Mouse (Mus musculus) inflammation-experienced regulatory T-cells, adult 6 months (primary cell): ENCODE data around the gene Sin3a. TPM values are rescaled to one million over a fixed set of nuclear protein-coding genes. Genes with fewer than 3 reads are reported as not detected.

Experiments used
- ATAC-seq: one replicate; pipeline ENCODE4 v1.8.0; 2017
- polyA plus RNA-seq, 3 experiments: library from polyadenylated mRNA; unstranded; fragments of 100-300 nt; shearing (Covaris generic); gene quantifications; one replicate each; pipeline ENCODE4 v1.2.1; 2017

Gene Sin3a
- polyA plus RNA-seq, 3 experiments from 2014 or later: 28.8 to 50.7 (median 38.9) TPM

DNA sequence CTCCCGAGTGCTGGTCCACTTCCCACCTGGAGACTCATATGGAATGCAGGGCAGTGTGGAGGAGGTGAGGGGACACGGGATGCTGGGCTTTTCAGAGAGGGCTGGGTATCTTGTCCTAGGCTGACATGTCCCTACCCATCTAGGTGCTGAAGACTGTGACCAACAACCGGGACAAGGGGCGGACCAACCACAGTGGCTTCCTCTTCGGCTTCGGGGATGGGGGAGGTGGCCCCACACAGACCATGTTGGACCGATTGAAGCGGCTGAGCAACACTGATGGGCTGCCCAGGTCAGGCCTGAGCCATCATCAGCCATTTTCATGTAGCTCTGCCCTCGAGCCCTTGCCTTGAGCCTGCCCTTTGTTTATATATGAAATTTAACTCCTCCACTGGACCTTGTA is 65.9 kb downstream of the Sin3a start:
- ATAC-seq: no peak

DNA sequence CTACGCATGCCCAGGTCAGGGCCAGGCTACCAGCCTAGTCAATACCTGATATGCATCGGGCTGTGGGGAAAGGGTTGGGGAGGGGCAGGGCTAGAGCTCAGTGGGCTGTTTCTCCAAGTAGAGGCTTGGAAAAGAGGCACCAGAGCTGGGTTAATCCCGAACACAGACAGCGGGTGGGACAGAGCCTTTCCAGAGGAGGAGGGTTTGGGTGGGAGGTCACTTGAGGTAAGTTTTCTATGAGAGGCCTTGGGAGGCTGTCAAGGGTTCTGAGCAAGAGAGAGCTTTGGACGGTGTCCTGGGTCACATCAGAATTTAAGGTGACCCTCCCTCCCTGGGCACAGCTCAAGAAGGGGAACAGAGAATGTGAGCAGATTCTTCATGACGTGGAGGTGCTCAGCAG is 66.7 kb downstream of the Sin3a start:
- ATAC-seq: no peak

DNA sequence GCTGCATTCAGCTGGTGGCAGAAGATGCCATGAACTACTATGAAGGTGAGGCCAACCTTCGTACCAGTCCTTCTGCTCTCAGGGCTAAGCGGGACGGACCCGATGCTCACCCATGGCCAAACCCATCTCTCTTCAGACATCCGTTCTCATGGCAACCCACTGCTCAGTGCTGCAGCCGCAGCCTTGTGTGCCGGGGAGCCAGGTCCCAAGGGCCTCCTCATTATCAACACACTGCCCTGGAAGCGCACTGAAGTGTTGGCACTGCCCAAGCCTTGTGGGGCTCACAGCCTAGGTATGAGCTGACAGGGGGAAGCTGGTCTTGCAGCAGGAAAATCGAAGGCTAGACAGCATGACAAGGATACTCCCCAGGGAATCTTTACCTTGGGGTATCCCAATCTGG is 67.3 kb downstream of the Sin3a start:
- no peak for ATAC-seq

DNA sequence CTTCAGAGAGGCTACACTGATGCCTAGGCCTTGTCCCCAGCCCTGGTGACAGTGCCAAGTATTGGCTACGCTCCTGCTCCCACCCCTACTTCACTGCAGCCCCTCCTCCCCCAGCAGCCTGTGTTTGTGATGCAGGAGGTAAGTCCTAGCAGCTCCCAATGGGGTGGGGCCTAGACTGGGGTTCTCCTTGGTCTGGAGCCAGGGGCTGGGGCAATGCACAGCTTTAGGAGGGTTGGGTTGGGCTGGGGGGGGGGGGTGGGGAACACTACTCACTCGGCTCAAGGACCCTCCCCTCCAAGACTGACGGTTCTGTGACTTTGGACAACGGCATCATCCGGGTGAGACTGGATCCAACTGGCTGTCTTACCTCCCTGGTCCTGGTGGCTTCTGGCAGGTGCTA is 67.7 kb downstream of the Sin3a start:
- no peak for ATAC-seq

DNA sequence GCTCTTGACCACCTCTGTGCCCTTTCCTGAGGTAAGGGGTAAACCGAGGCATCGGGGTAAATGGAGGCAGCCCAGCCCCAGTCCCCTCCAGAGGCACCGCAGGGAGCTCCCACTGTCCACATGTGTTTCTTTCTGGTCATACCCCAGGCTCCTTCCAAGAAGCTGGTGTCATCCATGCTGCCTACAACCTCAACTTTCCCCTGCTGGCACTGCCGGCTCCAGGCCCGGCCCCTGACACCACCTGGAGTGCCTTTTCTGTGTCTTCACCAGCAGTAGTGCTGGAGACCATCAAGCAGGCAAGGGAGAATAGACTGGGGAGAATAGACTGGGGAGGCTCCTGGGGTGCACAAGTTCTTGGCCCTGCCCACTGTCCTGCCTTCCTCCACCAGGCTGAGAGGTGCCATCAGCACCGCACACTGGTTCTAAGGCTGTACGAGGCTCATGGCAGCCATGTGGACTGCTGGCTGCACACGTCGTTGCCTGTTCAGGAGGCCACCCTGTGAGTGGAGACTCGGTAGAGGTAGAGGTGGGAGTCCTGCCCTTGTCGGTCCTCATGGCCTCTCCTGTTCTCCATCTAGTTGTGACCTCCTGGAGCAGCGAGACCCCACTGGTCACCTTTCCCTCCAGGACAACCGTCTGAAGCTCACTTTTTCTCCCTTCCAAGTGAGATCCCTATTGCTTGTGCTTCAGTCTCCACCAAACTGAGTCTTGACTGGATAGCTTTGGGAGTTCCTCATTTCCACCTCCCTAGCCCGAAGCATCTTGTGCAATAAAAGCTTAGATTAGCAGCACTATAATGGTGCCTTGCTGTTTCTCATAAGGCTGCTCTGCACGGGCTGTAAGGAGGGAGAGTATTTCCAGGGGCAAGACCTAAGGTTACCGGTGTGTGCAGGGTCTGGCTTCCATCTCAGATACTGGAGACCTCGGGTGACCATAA is 69.8 kb downstream of the Sin3a start:
- ATAC-seq: no peak

DNA sequence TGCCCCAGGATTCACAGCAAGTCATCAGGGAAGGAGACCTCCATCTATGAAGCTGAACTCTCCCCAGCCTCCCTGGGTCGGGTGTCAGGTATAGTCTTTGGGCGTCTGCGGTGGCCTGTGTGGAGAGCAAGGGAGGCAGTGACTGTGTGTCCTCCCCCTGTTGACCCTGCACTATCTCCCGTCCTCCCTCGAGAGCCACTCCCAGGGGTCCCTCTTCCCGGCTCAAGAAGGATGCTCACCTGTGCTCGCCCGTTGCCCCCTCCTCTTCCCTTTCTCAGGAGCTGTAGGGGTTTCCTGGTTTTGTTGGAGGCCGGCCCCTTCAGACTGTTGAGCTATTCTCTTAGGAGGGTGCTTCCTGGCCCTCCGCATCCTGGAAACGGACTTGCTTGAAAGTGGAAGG is 71.4 kb downstream of the Sin3a start:
- no peak for ATAC-seq

DNA sequence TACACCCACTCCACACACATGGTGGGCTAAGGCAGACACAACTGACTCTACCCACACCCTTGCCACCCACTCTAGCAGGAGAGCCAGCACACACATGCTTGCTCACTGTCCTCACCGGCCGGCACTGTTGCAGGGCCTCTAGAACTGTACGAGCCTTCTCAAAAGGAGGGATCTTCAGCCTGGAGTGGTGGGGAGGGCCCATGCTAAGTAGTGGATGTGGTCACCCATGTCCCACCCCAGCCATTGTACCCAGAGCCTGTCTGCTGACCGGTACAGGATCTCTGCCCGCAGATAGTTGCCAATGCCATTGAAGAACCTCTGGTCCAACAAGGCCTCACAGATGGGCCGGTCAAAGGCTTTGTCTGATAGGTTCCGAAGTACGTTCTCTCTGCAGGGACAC is 73.0 kb downstream of the Sin3a start:
- no peak for ATAC-seq

DNA sequence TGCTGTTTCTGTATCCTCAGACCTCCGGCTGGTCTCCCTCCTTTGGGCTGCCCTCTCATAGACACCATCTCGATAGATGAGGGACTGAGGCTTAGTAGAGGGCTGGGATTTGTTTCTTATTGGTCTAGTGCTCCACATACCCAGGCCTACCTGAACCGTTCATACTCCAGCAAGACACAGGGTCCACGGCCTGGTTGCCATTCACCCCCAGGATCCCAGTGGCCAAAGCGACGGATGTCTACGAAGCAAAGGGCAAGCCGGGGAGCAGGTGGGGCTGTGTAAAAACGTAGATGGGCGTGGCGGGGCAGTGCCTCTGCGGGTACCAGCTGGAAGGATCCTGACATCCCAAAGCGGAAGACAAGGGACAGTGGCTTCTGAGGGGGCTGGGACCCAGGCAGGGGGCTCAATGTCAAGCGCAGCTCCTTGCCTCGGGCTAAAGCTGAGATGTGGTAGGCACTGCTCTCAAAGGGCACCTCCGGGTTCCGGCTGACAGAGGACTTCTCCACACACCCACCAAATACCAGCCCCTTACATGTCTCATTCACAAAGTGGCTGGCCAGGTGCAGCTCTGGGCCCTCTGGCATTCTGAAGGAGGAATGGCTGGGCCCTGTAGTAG is 74.7 kb downstream of the Sin3a start:
- no peak for ATAC-seq

DNA sequence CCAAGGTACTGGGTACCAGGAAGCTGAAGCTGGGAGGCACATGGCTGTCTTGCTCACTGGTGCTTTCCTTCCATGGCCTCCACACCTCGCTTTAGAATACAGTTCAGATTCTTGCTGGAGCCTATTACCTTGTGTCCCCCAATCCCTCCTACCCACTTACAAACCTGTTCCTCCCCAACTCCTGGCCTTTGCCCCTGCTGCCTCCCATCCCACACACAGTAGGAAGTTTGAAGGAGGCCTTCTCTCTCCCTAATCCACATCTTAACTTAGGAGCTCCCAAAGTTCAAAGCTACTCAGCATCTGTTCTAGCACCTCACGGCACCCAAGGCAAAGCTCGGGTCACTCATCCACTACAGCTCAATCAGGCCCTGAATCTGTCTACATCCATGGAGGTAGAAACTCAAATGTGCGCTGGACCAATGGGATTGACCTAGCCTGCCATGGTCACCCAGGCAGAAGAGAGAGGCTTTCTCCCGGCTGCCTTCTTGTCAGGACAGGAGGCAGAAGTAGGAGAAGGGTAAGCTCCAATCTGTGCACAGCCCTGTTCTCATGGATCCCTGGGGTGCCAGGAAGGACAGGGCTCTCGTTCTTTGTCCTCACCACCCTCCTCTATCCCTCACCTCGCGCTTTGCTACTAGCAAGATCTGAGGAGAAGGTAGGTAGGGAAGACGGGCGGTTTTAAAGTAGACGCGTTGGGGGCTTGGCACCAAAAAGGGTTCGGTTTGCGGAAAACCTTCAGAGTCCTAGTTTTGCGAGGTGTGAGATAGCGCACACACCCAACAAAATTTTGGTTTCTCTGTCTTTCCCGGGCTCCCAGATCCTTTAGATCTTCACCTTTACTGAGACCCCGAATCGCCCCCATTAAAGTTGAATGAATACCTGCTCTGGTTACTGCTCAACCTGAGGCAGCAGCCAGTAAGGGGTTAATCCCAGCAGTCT is 75.6 kb downstream of the Sin3a start:
- ATAC-seq: no peak

DNA sequence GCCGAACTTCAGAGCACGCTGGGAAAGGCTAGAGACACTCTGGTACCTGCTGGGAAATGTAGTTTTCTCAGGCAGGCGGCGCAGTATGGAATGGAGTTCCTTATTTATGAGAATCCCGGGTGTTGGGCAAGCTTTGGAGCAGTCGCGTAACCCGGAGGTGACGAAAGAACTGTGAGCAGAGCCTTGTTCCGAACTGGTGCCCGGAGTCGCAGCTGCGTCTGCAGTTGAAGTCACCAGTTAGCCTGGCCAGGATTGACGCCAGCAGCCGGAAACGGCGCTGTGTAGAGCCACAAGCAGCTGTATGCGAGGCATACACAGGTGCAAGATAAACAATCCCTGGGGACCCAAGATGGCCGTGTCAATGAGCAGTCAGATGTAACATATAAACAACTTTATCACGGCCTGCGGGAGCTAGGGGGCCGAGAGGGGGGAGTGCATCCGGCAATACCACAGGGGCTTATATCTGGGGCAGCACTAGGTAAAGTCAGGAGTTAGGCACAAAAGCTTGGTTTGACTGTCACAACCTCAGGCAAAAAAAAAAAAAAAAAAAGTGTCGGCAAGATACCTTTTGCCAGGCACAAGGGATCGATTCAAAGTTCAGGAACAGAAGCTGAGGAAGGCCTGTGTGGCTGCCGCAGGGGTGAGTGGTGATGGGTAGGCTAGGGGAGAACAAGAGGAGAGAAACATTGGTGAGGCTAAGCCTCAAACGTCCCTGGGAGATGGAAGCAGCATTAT is 76.5 kb downstream of the Sin3a start, which contains the start of gene Neil1:
TSS of gene Neil1 (minus strand) at position 162 of the 735 bp plus-strand sequence.
- ATAC-seq: peak; percentile 89

DNA sequence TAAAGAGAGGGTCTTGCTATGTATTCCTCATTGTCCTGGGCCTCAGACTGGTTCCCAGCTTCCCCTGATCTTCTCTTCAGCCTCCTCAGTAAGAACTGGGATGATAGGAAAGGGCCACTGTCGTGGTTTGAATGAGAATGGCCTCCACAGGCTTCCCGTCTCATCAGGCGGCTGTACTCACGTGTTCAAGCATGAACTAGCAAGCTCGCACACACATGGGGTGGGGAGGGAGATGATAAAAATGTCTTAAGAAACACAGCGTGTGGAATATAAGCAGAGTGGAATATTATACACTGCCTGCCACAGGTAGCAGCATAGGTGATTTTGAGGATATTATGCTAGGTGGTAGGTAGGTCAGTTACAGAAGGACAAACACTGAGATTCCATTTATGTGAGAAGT is 77.2 kb downstream of the Sin3a start:
- no peak for ATAC-seq

DNA sequence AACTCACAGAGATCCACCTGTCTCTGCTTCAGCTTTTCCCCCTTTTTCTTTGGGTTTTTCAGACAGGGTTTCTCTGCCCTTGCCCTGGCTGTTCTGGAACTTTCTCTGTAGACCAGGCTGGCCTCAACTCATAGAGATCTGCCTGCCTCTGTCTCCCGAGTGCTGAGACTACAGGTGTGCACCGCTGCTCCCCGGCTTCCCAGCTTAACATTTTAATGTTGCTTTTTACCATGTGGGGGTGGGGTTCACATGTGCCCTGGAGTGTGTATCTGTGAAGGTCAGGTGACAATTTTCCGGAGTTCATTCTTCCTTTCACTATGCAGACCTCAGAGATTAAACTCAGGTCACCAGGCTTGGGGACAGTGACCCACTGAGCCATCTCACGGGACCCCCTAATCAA is 78.4 kb downstream of the Sin3a start:
- no peak for ATAC-seq

DNA sequence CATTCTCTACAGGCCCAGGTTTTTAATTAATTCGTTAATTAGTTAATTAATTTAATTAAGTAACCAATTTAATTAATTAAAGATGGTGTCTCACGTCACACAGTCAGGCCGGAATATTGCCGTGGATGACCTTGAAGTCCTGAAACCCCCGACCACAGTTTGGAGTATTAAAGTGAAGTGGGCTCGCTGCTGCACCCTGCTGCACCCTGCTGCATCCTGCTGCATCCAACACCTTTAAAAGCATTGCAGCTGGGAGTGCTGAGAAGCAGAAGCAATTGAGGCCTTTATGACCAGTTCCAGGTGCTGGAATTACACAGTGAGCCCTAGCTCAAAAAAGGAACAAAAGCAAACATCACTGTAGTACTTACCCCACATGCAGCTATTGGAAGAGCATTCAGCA is 80.5 kb downstream of the Sin3a start:
- ATAC-seq: no peak

DNA sequence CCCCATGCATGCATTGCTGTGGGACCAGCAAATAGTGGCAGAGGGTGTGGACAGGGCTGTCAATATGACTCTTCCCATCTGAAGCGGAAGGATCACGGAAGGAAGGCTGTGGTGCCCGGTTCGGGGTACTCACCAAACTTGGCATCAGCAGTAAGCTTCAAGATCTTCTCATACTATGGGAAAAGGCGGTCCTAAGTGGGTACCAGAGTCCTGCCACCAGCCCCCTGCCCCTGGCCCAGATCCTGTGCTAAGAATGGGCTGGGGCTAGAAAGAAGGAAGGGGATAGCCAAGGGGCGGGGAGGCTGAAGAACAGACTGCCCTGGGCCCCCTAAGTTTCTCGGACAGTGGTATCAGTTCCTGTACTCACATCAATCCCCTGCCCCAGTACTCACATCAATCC is 84.5 kb downstream of the Sin3a start:
- ATAC-seq: no peak

DNA sequence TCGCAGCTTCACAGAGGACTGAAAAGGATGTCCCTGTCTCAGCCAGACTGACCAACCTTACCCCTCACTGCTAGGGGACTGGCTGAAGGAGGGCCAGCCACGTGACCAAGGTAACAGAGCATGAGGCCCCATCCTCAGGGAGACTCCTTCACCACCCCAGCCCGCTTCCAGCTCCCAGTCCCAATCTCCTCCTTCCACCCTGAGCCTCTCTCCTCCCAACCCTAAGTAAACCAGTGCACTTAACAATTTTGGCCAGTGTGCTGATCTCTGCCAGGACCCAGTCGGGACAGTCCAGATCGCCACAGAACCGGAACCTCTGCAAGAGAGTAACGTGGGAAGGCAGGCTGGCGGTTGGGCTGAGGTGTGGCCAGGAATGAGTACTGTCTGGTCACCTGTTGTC is 85.0 kb downstream of the Sin3a start:
- no peak for ATAC-seq

DNA sequence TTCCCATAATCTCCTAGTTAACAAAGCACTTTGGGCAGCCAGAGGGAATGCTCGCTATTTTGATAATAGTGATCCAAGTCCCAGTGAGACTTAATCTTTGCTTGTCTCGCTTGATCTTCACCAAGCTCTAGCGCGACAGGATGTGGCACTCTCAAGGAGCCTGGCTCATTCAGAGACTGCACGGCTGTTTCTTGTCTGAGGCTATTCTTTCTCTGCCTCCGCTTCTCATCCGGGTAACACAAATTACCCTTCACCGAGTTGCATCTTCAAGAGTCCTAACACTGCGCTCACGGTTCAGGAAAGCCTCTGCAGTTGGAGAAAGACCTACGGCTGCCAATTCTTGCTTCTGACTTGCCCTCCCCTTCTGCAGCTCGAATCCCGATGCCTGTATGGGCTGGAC is 85.7 kb downstream of the Sin3a start:
- peak; percentile 77 for ATAC-seq

DNA sequence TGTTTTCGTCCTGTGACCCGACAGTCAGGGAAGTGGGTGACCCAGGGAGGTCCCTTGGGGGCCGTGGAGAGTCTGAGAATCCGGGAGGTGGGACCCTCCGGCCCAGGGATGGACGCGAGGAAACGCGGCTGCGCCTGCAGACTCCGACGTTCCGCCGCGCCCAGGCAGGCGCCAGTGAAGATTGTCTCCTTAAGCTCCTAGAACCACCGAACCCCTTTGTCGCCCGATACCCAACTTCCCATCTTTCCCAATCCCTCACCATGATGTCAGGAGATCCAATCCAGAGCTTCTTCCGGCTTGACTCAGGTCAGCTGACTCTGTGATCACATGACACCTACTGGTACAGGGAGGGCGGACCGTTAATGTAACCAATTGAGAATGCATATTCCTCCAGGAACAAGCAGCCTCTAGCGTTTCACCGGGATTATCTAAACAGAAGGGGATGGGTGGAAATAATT is 86.2 kb downstream of the Sin3a start, which contains the start of gene Commd4:
TSS of gene Commd4 (minus strand) at position 319 of the 458 bp plus-strand sequence.
- ATAC-seq: peak; percentile 76

DNA sequence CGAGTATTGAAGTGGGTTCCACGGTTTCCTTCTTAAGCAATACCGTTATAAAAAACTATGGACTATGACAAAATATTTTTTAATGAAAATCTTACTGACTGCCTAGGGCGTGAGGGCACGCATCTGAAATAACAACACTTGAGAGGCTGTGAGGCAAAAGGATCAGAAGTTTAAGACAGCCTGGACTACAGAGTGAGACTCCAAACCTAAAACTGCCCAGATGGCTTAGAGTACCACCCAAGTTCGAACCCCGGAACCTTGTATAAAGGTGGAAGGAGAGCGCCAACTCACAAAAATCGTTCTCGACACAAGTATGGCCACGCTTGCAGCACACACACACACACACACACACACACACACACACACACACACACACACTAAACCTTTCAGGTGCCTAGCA is 86.7 kb downstream of the Sin3a start:
- ATAC-seq: no peak

DNA sequence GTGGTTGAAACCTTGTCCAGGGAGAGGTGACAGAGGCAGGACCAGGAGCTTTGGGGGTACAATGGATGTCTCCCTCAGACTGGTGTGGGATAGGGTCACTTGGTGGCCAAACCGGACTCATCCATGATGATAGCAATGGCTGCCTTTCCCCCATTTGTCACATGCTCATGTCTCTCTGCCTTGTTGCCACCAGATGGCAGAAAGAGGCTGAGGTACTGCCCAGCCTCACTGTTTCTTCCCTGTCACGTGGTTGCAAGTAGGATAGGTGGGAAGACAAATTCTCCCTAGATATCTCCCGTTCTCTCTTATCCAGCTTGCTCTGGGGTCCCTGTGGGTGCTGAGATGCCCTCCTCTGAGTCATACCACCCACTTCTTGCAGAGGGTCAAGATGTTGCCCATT is 90.7 kb downstream of the Sin3a start:
- no peak for ATAC-seq

DNA sequence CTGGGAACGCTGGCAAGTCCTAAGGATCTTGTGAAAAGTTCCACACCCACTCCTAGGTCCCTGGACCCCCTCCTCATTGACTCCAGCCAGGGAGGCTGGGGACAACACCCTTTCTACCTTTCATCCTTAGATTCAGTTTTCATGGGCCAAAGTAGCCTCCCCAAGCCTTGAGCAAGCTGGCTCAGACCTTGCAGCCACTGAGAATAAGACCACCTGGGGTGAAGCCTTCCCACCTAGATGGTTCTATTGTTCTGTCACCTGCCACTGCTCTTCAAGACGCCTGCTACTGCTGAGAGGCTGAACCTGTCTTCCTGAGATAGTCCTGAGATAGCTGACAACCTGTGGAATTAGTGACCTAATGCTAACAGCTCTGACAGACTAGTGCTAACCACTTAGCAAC is 91.3 kb downstream of the Sin3a start:
- no peak for ATAC-seq

DNA sequence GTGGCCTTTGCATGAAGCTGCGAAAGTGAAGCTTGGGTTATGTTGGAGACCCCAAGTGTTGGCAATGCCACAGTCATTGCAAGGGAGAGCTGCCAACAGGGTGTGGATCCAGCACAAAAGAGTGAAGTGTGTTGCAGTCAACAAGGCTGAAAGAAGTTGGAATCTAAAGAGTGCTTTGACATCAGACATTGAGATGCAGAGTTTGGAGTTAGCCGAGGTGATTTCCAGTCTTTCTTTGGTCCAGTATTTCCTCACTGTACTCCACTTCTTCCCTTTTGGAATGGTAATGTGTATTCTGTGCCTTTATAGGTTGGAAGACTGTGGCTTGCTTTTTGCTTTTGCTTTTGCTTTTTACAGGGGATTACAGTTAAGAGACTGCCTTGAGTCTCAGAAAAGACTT is 94.3 kb downstream of the Sin3a start:
- no peak for ATAC-seq

DNA sequence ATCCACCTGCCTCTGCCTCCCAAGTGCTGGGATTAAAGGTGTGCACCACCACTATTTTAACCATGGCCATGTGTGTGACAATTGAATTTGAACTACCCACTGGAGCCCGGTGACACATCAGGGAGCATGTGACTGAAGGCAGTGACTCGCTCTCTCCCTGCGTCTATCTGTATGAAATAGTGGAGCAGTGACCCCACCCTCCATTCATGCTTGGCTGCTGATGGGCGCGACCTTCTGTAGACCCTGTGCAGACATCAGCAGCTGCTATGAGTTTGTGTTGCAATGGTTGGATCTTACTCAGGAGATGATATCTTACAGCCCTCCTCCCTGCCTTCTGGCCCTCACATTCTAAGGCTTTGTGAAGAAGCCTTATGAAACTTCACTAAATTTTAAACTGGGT is 96.6 kb downstream of the Sin3a start:
- no peak for ATAC-seq
